Mouse (Mus musculus): ENCODE results near the gene 4921536K21Rik.

4921536K21Rik gene

GRCm38 (mm10) chr11:3853481-3854034 is 41.3 kb downstream of the 4921536K21Rik start:
- peak; percentile 96 for DNase-seq

- DNase-seq = peak; percentile 76
These were observed 41.9 kb downstream of the 4921536K21Rik start for GRCm38 (mm10) chr11:3853031-3853430.

- no peak for DNase-seq
These were observed 43.0 kb downstream of the 4921536K21Rik start for GRCm38 (mm10) chr11:3851872-3852271.

- peak; percentile 45 for DNase-seq
These were observed 44.1 kb downstream of the 4921536K21Rik start for GRCm38 (mm10) chr11:3850746-3851277.

- no peak for DNase-seq
These were observed 44.6 kb downstream of the 4921536K21Rik start for GRCm38 (mm10) chr11:3850315-3850614.

GRCm38 (mm10) chr11:3849469-3850314 is 45.2 kb downstream of the 4921536K21Rik start:
- peak; percentile 85 for DNase-seq

- peak; percentile 88 for DNase-seq
These were observed 48.5 kb downstream of the 4921536K21Rik start for GRCm38 (mm10) chr11:3846351-3846750.

GRCm38 (mm10) chr11:3843943-3844734 is 50.8 kb downstream of the 4921536K21Rik start:
- DNase-seq = peak; percentile 95

All from heart, adult 11 months (tissue).